Mouse (Mus musculus) lung, adult 2 months (tissue): ENCODE data around the gene Efnb1.

ENCODE experiments used
- CTCF ChIP-seq: fragments of 200-500 bp; IDR thresholded peaks from 2 replicates; pipeline ENCODE4 v1.5.1; 2011; ENCODE audit warnings: mild to moderate bottlenecking, low read length, control low read depth; ENCODE audit not compliant: insufficient read depth
- POLR2A ChIP-seq: fragments of 200-500 bp; IDR thresholded peaks from 2 replicates; pipeline ENCODE4 v1.6.1; 2011; ENCODE audit warnings: low read depth, mild to moderate bottlenecking, control low read depth, low read length, borderline replicate concordance; ENCODE audit errors: extremely low read depth

DNA sequence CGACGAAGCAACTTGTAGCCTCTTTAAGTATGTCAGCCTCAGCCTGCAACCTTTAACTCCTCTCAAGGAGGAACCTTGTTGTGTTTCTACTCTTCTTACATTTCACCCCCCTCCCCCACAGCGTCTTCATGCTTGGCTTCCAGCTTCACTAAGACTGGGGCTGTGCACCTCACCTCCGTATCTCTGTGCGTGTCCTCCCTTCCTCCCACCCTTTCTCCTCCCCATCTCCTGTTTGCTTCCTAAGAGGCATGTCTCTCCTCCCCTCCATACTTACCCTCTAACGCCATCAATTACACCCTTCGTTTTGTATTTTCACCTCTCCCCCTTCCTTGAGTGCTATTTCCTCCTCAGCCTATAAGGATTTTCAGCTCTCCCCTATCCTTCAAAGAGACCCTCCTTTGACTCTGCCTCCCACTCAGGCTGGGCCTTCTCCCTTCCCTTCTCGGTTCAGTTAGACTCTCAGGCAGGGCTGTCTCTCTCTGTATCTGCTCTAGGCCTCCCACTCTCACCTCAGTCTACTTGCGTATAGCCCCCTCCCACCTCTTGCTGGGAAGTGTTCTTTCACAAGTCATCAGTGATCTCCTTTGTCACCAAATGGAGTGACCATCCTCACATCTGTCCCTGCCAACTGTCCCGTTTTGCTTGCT lies 55.6 kb downstream of the Efnb1 start:
- TF ChIP-seq CTCF (no peak), POLR2A (no peak)
